Mouse (Mus musculus) small intestine, adult 10 weeks (tissue): ENCODE results near the gene Pabpn1l. TPM values are rescaled to one million over a fixed set of nuclear protein-coding genes. Genes with fewer than 3 reads are reported as not detected.

Experiments used
- polyA plus RNA-seq: library from polyadenylated mRNA; stranded (reverse); fragments of 350-450 nt; fragmentation: Illumina TruSeq; extraction: RNeasy Lipid Tissue Mini Kit (QIAGEN cat#74804); gene quantifications from one replicate; pipeline ENCODE4 v1.2.3, GENCODE M21; 2014; ENCODE audit warnings: low replicate concordance

Gene Pabpn1l
- polyA plus RNA-seq, result not detected

DNA sequence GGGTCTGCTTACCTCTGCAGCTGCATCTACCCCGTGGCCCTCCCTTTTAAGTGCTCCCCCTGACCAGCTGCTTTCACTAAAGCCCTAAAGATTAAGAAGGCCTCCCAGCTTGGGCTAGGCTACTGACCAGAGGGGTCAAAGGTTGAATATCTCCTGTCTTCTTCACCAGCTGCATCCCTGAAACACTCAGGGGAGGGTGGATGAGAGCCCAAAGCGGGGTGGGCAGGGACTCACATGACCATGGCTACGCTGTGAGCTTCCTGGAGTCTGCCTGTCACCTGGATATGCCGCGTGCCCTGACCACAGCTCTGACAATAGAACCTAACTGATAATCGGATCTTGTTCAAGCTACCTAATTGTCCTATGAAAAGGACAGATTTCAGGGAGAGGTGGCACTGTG, at the start of gene Pabpn1l:
Pabpn1l (minus strand) TSS at position 13 of the 400 bp plus-strand sequence.

DNA sequence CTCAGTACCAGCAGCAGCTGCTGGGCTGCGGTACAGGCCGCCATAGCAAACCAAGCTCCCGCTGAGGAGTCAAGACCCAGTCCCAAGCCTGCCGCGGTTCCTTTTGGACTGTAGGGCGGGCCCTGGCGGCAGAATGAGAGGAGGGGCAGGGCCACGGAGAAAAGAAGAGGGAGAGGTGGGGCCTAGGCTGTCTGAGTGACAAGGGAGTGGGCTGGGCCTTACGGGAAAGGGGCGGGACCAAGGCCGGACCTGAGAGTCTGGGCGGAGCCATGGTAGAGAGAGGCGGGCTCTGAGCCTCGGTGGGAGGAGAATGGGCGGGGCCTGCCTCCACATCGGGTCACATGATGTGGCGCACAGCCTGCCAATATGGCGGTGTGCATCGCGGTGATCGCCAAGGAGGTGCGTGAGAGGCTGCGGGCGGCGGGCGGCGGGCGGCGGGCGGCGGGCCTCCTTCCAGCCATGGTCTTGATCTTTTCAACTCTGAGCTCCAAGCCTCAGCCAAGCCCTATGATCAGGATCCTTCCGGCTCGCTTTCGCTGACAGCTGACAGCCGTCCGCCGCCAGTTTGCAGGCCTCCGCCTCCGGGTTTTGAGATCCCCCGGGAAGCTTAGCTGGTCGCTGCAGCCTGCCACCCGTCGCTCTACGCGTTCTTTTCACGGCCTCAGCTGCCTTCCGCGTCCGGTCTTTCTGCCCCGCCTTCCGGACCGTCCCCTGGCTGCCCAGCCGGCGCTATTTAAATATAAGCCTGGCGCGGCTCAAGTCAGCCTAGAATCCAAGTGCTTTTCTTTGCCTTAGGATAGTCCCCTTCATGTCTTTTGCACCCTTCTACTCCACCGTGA, 11.0 kb downstream of the Pabpn1l start, which contains the start of the genes Galns and Trappc2l:
Galns (minus strand) TSS at position 169 of the 839 bp plus-strand sequence.
Trappc2l (plus strand) TSS at position 346 of the 839 bp plus-strand sequence.

DNA sequence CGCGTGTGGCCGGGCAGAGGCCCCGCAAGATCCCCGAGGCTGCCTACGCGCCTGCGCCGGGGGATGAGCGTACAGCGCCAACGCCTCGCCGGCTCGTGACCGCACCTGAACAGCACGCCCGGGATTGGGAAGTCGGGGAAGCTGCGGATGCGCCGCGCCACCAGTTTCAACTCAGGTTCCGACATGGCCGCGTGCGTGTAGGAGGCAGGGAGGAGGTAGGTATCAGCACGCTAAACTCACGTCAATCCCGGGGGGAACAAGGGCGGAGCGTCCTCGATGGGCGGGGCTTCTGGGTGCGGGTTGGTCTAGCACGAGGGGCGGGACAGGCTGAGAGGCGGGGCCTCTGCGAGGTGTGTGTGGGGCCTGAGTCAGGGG, 45.9 kb downstream of the Pabpn1l start, which contains the start of gene Aprt:
Aprt (minus strand) TSS at position 262 of the 375 bp plus-strand sequence.

Other genes starting within 250 kb of the Pabpn1l start
- 13.0 TPM for gene Zc3h18, start 246.1 kb downstream of the Pabpn1l start, polyA plus RNA-seq
- not detected for gene Il17c, start 200.7 kb downstream of the Pabpn1l start, polyA plus RNA-seq
- gene Cyba, start 189.8 kb downstream of the Pabpn1l start, polyA plus RNA-seq, result not detected
- gene Mvd, start 179.3 kb downstream of the Pabpn1l start, polyA plus RNA-seq, result not detected
- not detected for gene Snai3, start 162.0 kb downstream of the Pabpn1l start, polyA plus RNA-seq
- 10.5 TPM for gene Rnf166, start 146.7 kb downstream of the Pabpn1l start, polyA plus RNA-seq
- gene Ctu2, start 146.6 kb downstream of the Pabpn1l start, polyA plus RNA-seq, result not detected
- 0.26 TPM for gene Piezo1, start 71.4 kb downstream of the Pabpn1l start, polyA plus RNA-seq
- gene Cdt1, start 54.7 kb downstream of the Pabpn1l start, polyA plus RNA-seq, result 2.0 TPM
- 1.7 TPM for gene Aprt, start 45.8 kb downstream of the Pabpn1l start, polyA plus RNA-seq
- 1.4 TPM for gene Galns, start 11.3 kb downstream of the Pabpn1l start, polyA plus RNA-seq
- 1.9 TPM for gene Trappc2l, start 11.1 kb downstream of the Pabpn1l start, polyA plus RNA-seq
- gene Cbfa2t3, start 76.4 kb upstream of the Pabpn1l start, polyA plus RNA-seq, result 1.5 TPM
- gene Acsf3, start 152.7 kb upstream of the Pabpn1l start, polyA plus RNA-seq, result 0.26 TPM
- gene Cdh15, start 225.2 kb upstream of the Pabpn1l start, polyA plus RNA-seq, result not detected